Mouse (Mus musculus) layer of hippocampus, adult 6 months (tissue): Measurements from ENCODE around the gene Sinhcaf. TPM values are rescaled to one million over a fixed set of nuclear protein-coding genes. Genes with fewer than 3 reads are reported as not detected.

Experiments used
- long read RNA-seq, 2 experiments: library from polyadenylated mRNA; unstranded; transcript quantifications; one replicate each; pipeline ENCODE4 v2.0.0; 2019 to 2020
- polyA plus RNA-seq: library from polyadenylated mRNA; unstranded; fragments of <200 nt; fragmentation: Nextera tagmentation; gene quantifications from 2 replicates; pipeline ENCODE4 v1.2.3, GENCODE M21; 2021

The Sinhcaf gene
- polyA plus RNA-seq = 1.2 and 3.1 TPM in 2 replicates
- long read RNA-seq, experiment 1, partial matches to known transcripts = 1 of 4 reads
- long read RNA-seq, experiment 1, other reads (novel, unspliced or antisense) = 1 of 4 reads
- long read RNA-seq, experiment 2, transcript Sinhcaf-201 (6 exons, 2,697 nt) = major isoform, 11 of 11 reads
- long read RNA-seq, experiment 2, partial matches to known transcripts = 0 of 11 reads
- long read RNA-seq, experiment 2, other reads (novel, unspliced or antisense) = 0 of 11 reads

DNA sequence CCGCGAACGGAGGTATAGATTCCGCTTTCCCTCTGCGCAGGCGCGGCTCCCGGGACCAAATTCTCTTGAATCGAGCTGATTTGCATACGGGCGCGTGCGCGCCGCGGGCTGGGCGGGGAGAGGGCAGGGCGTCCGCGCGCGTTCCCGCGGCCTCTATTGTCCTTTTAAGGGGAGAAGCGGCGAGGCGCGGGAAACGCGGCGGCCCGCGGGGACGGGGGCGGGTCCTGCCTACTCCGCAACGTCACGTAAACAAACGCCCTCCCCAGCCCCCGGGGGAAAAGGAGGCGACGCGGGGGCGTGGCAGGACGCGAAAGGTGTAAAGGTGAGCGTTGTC is at the start of gene Sinhcaf:
Gene Sinhcaf, minus strand, starts transcription at position 59 of the 334 bp plus-strand sequence.

GRCm38 (mm10) chr6:148895773-148896506 is 50.3 kb downstream of the Sinhcaf start, which contains the start of gene Caprin2:
TSS of gene Caprin2 (minus strand) at chr6:148896237.

Other genes with a start within 250 kb of the Sinhcaf start
- gene Ipo8, start 115.0 kb downstream of the Sinhcaf start, polyA plus RNA-seq = 5.5 and 5.6 TPM in 2 replicates
- 0.38 and 0.64 TPM in 2 replicates for gene Caprin2, start 50.2 kb downstream of the Sinhcaf start, polyA plus RNA-seq
- gene Dennd5b, start 155.2 kb upstream of the Sinhcaf start, polyA plus RNA-seq = 17.9 and 21.5 TPM in 2 replicates
- gene Gm10203, start 183.7 kb upstream of the Sinhcaf start, polyA plus RNA-seq = not detected in 2 replicates
- 3.6 and 5.4 TPM in 2 replicates for gene Etfbkmt, start 193.4 kb upstream of the Sinhcaf start, polyA plus RNA-seq
- gene Amn1, start 242.2 kb upstream of the Sinhcaf start, polyA plus RNA-seq = 36.2 and 37.3 TPM in 2 replicates